ENCODE assay signal across 9 mouse cellular contexts in the genomic region with DNA sequence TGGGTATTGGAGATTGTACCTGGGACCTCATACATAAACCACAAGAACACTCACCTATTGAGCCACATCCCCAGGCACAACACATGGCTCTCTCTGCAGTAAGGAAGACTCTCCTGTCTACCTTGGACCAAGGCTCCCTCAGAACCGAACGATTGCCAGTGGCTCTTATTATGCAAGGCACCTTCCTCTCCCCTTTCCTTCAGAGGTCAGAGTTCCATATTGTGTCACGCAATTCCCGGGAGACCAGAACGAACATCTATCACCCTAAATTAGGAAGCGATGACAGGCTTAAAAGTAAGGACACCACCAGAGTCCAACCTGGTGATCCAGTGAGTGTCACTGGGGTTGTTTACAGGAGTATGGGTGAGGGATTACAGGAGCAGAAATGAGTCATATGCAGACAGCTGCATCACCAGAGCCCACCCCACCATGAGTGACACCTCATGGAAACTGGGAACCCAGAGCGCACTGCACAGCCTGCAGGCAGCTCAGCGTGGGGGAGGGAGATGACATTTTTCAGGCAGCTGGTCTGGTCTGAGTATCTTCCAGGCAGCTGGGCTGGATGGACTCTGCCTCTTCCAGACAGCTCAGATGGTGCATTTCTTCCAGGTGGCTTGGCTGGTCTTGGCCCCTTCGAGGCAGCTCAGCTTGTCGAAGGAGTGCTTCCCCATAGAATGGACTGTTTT. TPM values are rescaled to one million over a fixed set of nuclear protein-coding genes. Genes with fewer than 3 reads are reported as not detected.
A peak's percentile ranks its signal among the peaks of the same experiment; 100 is the strongest.
DNase-seq lines count a peak whose midpoint lies in the region; ATAC-seq and TF ChIP-seq lines count a peak whose summit lies in the region.
"Had no signal": no experiment of that assay in that cellular context is flagged by ENCODE, and none has a peak within 500 bp of the region (broad histone marks: within the 10 kb centered on the region; RNA-seq: fewer than 3 reads in every experiment).

No protein-coding gene starts in this region.

- H3K27me3 ChIP-seq in CH12.LX (replicated peaks) = peaks cover 66% of the 10 kb centered on the region
- no peaks in the 10 kb centered on the region for H3K27me3 ChIP-seq in heart, adult 2 months (ENCODE audit: control insufficient read depth, insufficient read depth, low read length)
- H3K27me3 ChIP-seq in limb, embryonic 15.5 days = 0 out of 2 replicates have a peak, but pooled peaks cover 9% of the 10 kb centered on the region

- no peak for TF ChIP-seq CTCF in CH12.LX (conservative IDR thresholded peaks at IDR 0.05 in 1 of 2, IDR thresholded peaks at IDR 0.05 in 1 of 2; ENCODE audit: low read depth in 2 of 2, low read length in 2 of 2)
- TF ChIP-seq CTCF in heart, adult 2 months (IDR thresholded peaks at IDR 0.05) = no peak

- ATAC-seq in limb, embryonic 15.5 days (ENCODE audit: insufficient number of reproducible peaks, low FRiP score, low TSS enrichment, low read depth) = peak; percentile 72
- ATAC-seq in erythroid progenitor cell, adult 5-6 weeks (replicated peaks; ENCODE audit: low FRiP score, poor library complexity, severe bottlenecking) = no peak

- H3K4me2 ChIP-seq in CH12.LX (ENCODE audit: insufficient read depth, low read depth, poor library complexity, severe bottlenecking) = no peak overlapping the region
- no peak overlapping the region for H3K4me2 ChIP-seq in limb, embryonic 15.5 days

- in situ Hi-C loops in CH12.LX (cut with MboI; ENCODE audit: low pct_ligation_motif_present, low pct_unique_long_range_greater_than_20kb, low sequenced_read_pairs) = no loop called here

- 39% methylated on average over 10 of the region's 10 CpGs for WGBS in heart, adult 2 months
- 42% methylated on average over 10 of the region's 10 CpGs for WGBS in limb, embryonic 15.5 days

- no peaks in the 10 kb centered on the region for H3K36me3 ChIP-seq in CH12.LX (replicated peaks in 1 of 2; ENCODE audit: control insufficient read depth in 1 of 2, insufficient read depth in 1 of 2, low read length in 1 of 2)
- no peaks in the 10 kb centered on the region for H3K36me3 ChIP-seq in heart, adult 2 months (ENCODE audit: control insufficient read depth, insufficient read depth, low read length)
- H3K36me3 ChIP-seq in limb, embryonic 15.5 days = no peaks in the 10 kb centered on the region

- H3K9me3 ChIP-seq in CH12.LX (replicated peaks; ENCODE audit: low read length) = peaks cover 3% of the 10 kb centered on the region
- H3K9me3 ChIP-seq in limb, embryonic 15.5 days = no peaks in the 10 kb centered on the region

- H3K4me1 ChIP-seq in CH12.LX (ENCODE audit: control insufficient read depth in 1 of 2, insufficient read depth in 2 of 2) = peaks cover 11 to 32% of the 10 kb centered on the region in 2 experiments
- H3K4me1 ChIP-seq in heart, adult 2 months (ENCODE audit: control insufficient read depth, insufficient read depth, low read length) = peaks cover 14% of the 10 kb centered on the region
- peaks cover 33% of the 10 kb centered on the region for H3K4me1 ChIP-seq in limb, embryonic 15.5 days

- no peak overlapping the region for H3K9ac ChIP-seq in CH12.LX (ENCODE audit: insufficient read depth, low read depth)
- H3K9ac ChIP-seq in heart, adult 2 months (ENCODE audit: low read depth, low read length) = no peak overlapping the region
- no peak overlapping the region for H3K9ac ChIP-seq in limb, embryonic 15.5 days

- no peaks in the 10 kb centered on the region for H3K79me2 ChIP-seq in CH12.LX (replicated peaks; ENCODE audit: control insufficient read depth, extremely low read depth, insufficient read depth, poor library complexity, severe bottlenecking)
- H3K79me2 ChIP-seq in heart, adult 2 months (replicated peaks; ENCODE audit: control insufficient read depth, insufficient read depth, low read length) = no peaks in the 10 kb centered on the region

- TF ChIP-seq EP300 in CH12.LX (IDR thresholded peaks at IDR 0.05; ENCODE audit: low read length) = peak; percentile 25; the same call in 1 of the 2 replicates
- TF ChIP-seq EP300 in heart, adult 2 months (IDR thresholded peaks at IDR 0.05; ENCODE audit: insufficient read depth, low read depth, low read length) = peak; percentile 77; the same call in 1 of the 2 replicates

- dilution Hi-C loops in CH12.LX (cut with MboI; ENCODE audit: extremely low pct_ligation_motif_present, extremely low pct_unique_long_range_greater_than_20kb, low sequenced_read_pairs) = no loop called here

- TF ChIP-seq POLR2A in CH12.LX (IDR thresholded peaks at IDR 0.05; ENCODE audit: low read depth, low read length) = no peak
- 0 out of 2 replicates have a peak, but pooled peaks have one; percentile 11 for TF ChIP-seq POLR2A in heart, adult 2 months (IDR thresholded peaks at IDR 0.05; ENCODE audit: insufficient read depth, low read depth, low read length)

- TF ChIP-seq RAD21 in CH12.LX (IDR thresholded peaks at IDR 0.05; ENCODE audit: low read depth, low read length) = no peak

- intact Hi-C loops in heart, adult 2 months (cut with DNase I) = no loop called here
- intact Hi-C loops in left cerebral cortex, postnatal 25 days (cut with DNase I) = no loop called here

- H3K4me3 ChIP-seq in CH12.LX (replicated peaks in 1 of 3; ENCODE audit: low read depth in 2 of 3, low read length in 2 of 3, poor library complexity in 1 of 3) = no peak overlapping the region
- H3K4me3 ChIP-seq in heart, adult 2 months = no peak overlapping the region
- H3K4me3 ChIP-seq in limb, embryonic 15.5 days = no peak overlapping the region

- no peak overlapping the region for H3K27ac ChIP-seq in CH12.LX (ENCODE audit: insufficient read depth, low read depth)
- no peak overlapping the region; the same call in 1 of the 2 replicates for H3K27ac ChIP-seq in heart, adult 2 months
- peak overlapping the region; percentile 5; the same call in 1 of the 2 replicates for H3K27ac ChIP-seq in limb, embryonic 15.5 days

- peak; percentile 33 to 45 for DNase-seq in cerebellum, postnatal 14 days
- DNase-seq in cerebellum, adult 9-11 months = no peak
- peak; percentile 38 for DNase-seq in CH12.LX (ENCODE audit: extremely low read depth)
- DNase-seq in heart, adult 2 months = peak; percentile 63 to 79
- DNase-seq in right cerebral cortex, postnatal 10 days (ENCODE audit: low spot score in 2 of 2) = no peak
- DNase-seq in left cerebral cortex, postnatal 25 days (ENCODE audit: low spot score in 2 of 2) = no peak
- DNase-seq: thymus, postnatal 36 days had no signal

TF ChIP-seq in CH12.LX, 34 proteins besides CTCF, POLR2A, EP300 and RAD21 (continues in another document):
- TF ChIP-seq JUN (IDR thresholded peaks at IDR 0.05; ENCODE audit: insufficient read depth, low read depth, low read length) (peak; percentile 41), TCF12 (IDR thresholded peaks at IDR 0.05; ENCODE audit: low read depth, low read length) (peak; percentile 76), CHD1 (IDR thresholded peaks at IDR 0.05; ENCODE audit: low read depth, low read length) (no peak), BHLHE40 (IDR thresholded peaks at IDR 0.05; ENCODE audit: low read depth, low read length) (0 out of 2 replicates have a peak, but pooled peaks have one; percentile 37), IRF4 (IDR thresholded peaks at IDR 0.05; ENCODE audit: low read depth, low read length) (peak; percentile 66), ETS1 (conservative IDR thresholded peaks at IDR 0.05; ENCODE audit: low read depth, low read length) (peak; percentile 62), PAX5 (IDR thresholded peaks at IDR 0.05; ENCODE audit: low read length) (no peak), JUND (conservative IDR thresholded peaks at IDR 0.05; ENCODE audit: low read depth, low read length) (no peak)

RNA-seq across cellular contexts. Expression of gene Heyl, which starts 7.5 kb away (rescaled TPM):
- total RNA-seq in CH12.LX (2012; rRNA removed) (not detected in 2 replicates), CH12.LX (2014; rRNA removed) (not detected in 2 replicates)
- polyA plus RNA-seq in CH12.LX (2012; ENCODE audit: insufficient read length, low read depth) = not detected in 2 replicates
- total RNA-seq in heart, adult 2 months (2021) = 10 to 100 TPM; 15.8 to 16.5 TPM
- 16.8 and 21.3 TPM in 2 replicates for polyA plus RNA-seq in heart, adult 2 months (2012; rRNA removed)
- polyA plus RNA-seq in limb, embryonic 15.5 days (2015; fragmentation: Nextera tagmentation; extraction: Ambion mirVana) = 11.0 and 15.6 TPM in 2 replicates
- 0.72 TPM in 1 of 2 replicates, not detected in the other for total RNA-seq in erythroid progenitor cell, adult 5-6 weeks (2015; ENCODE audit: low replicate concordance)
- 0.13 TPM in 1 of 2 replicates, not detected in the other for total RNA-seq in erythroid progenitor cell, adult 5-6 weeks (2017; ENCODE audit: low replicate concordance)
- total RNA-seq in left cerebral cortex, postnatal 25 days (2021) = 1 to 10 TPM; 4.2 to 5.8 TPM

RNA-seq across cellular contexts. Expression of gene Nt5c1a, which starts 24.6 kb away (rescaled TPM):
- total RNA-seq in CH12.LX (2012; rRNA removed) = not detected in 2 replicates
- total RNA-seq in CH12.LX (2014; rRNA removed) = not detected in 2 replicates
- not detected in 2 replicates for polyA plus RNA-seq in CH12.LX (2012; ENCODE audit: insufficient read length, low read depth)
- total RNA-seq in heart, adult 2 months (2021) = 10 to 100 TPM; 50.8 to 57.6 TPM
- polyA plus RNA-seq in heart, adult 2 months (2012; rRNA removed) = 19.6 and 41.6 TPM in 2 replicates
- polyA plus RNA-seq in limb, embryonic 15.5 days (2015; fragmentation: Nextera tagmentation; extraction: Ambion mirVana) = 0.14 TPM in 1 of 2 replicates, not detected in the other
- total RNA-seq in erythroid progenitor cell, adult 5-6 weeks (2015; ENCODE audit: low replicate concordance) = not detected in 2 replicates
- not detected in 2 replicates for total RNA-seq in erythroid progenitor cell, adult 5-6 weeks (2017; ENCODE audit: low replicate concordance)
- 1 to 10 TPM; 7.4 to 9.2 TPM for total RNA-seq in left cerebral cortex, postnatal 25 days (2021)

RNA-seq across cellular contexts. Expression of gene Pabpc4, which starts 36.3 kb away (rescaled TPM):
- total RNA-seq in CH12.LX (2012; rRNA removed) (318 and 326 TPM in 2 replicates), CH12.LX (2014; rRNA removed) (206 and 207 TPM in 2 replicates)
- 370 and 444 TPM in 2 replicates for polyA plus RNA-seq in CH12.LX (2012; ENCODE audit: insufficient read length, low read depth)
- 100 to 1,000 TPM; 336 to 376 TPM for total RNA-seq in heart, adult 2 months (2021)
- polyA plus RNA-seq in heart, adult 2 months (2012; rRNA removed) = 207 and 299 TPM in 2 replicates
- 40.1 and 42.6 TPM in 2 replicates for polyA plus RNA-seq in limb, embryonic 15.5 days (2015; fragmentation: Nextera tagmentation; extraction: Ambion mirVana)
- total RNA-seq in erythroid progenitor cell, adult 5-6 weeks (2015; ENCODE audit: low replicate concordance) = 390 and 415 TPM in 2 replicates
- total RNA-seq in erythroid progenitor cell, adult 5-6 weeks (2017; ENCODE audit: low replicate concordance) = 408 and 429 TPM in 2 replicates
- total RNA-seq in left cerebral cortex, postnatal 25 days (2021) = 10 to 100 TPM; 36.8 to 40.3 TPM

RNA-seq across cellular contexts. Expression of gene Hpcal4, which starts 42.8 kb away (rescaled TPM):
- total RNA-seq in CH12.LX (2012; rRNA removed) (not detected in 2 replicates), CH12.LX (2014; rRNA removed) (not detected in 2 replicates)
- not detected in 2 replicates for polyA plus RNA-seq in CH12.LX (2012; ENCODE audit: insufficient read length, low read depth)
- under 1 TPM; 0.09 to 0.10 TPM for total RNA-seq in heart, adult 2 months (2021)
- polyA plus RNA-seq in heart, adult 2 months (2012; rRNA removed) = 0.35 and 0.38 TPM in 2 replicates
- 0.46 and 0.50 TPM in 2 replicates for polyA plus RNA-seq in limb, embryonic 15.5 days (2015; fragmentation: Nextera tagmentation; extraction: Ambion mirVana)
- total RNA-seq in erythroid progenitor cell, adult 5-6 weeks (2015; ENCODE audit: low replicate concordance) = not detected in 2 replicates
- not detected in 2 replicates for total RNA-seq in erythroid progenitor cell, adult 5-6 weeks (2017; ENCODE audit: low replicate concordance)
- total RNA-seq in left cerebral cortex, postnatal 25 days (2021) = 100 to 1,000 TPM; 553 to 568 TPM

Comparison
In these comparisons a context has a peak if more than half of its experiments do, and no peak if none do; other contexts are left out.
1. DNase-seq: peak in cerebellum, postnatal 14 days (2 of 2), CH12.LX (single experiment) and heart, adult 2 months (2 of 2); none in cerebellum, adult 9-11 months (single experiment), right cerebral cortex, postnatal 10 days (0 of 2) and left cerebral cortex, postnatal 25 days (0 of 2).
2. RNA of gene Nt5c1a, which starts 24.6 kb away (total RNA-seq): 50.8 to 57.6 TPM in heart, adult 2 months and 7.4 to 9.2 TPM in left cerebral cortex, postnatal 25 days; not detected in CH12.LX and not detected in erythroid progenitor cell, adult 5-6 weeks; every median in the first group is over 4 times any median in the second.
3. RNA of gene Pabpc4, which starts 36.3 kb away (total RNA-seq): 390 to 429 TPM in erythroid progenitor cell, adult 5-6 weeks, 336 to 376 TPM in heart, adult 2 months and 206 to 326 TPM in CH12.LX; 36.8 to 40.3 TPM in left cerebral cortex, postnatal 25 days; every median in the first group is over 4 times any median in the second.